Mouse (Mus musculus) brain, embryonic 14.5 days (tissue): ENCODE data around the gene Pabpc4. TPM values are rescaled to one million over a fixed set of nuclear protein-coding genes. Genes with fewer than 3 reads are reported as not detected.
A peak's percentile ranks its signal among the peaks of the same experiment; 100 is the strongest.
"Not testable (repeated sequence)": the region's sequence is repeated elsewhere in the genome, so short reads cannot be mapped to it uniquely, and the experiment has no call there.

Experiments
- DNase-seq: peaks from one replicate; pipeline ENCODE4 v3.0.0-alpha.2; 2011; ENCODE audit warnings: low read depth
- CTCF ChIP-seq: fragments of 200-500 bp; IDR thresholded peaks from 2 replicates; pipeline ENCODE4 v1.5.1; 2012; ENCODE audit warnings: inconsistent platforms, mild to moderate bottlenecking, moderate library complexity, borderline replicate concordance; ENCODE audit not compliant: insufficient read depth, insufficient read length; ENCODE audit errors: extremely low read depth
- POLR2A ChIP-seq: fragments of 200-500 bp; IDR thresholded peaks from 2 replicates; pipeline ENCODE4 v1.6.1; 2012; ENCODE audit warnings: mild to moderate bottlenecking, inconsistent platforms, borderline replicate concordance; ENCODE audit not compliant: poor library complexity, insufficient read depth, insufficient read length, severe bottlenecking; ENCODE audit errors: extremely low read depth
- polyA plus RNA-seq: library from polyadenylated mRNA; depleted of rRNA; stranded (reverse); fragments of >200 nt; gene quantifications from 2 replicates; pipeline ENCODE4 v1.2.3, GENCODE M21; 2012; rRNA removed

Pabpc4 gene
- polyA plus RNA-seq, 1 experiment: 85.0 TPM

GRCm38 (mm10) chr4:123323534-123323933 is 61.4 kb downstream of the Pabpc4 start, which contains the start of gene Oxct2a:
Gene Oxct2a (minus strand): TSS chr4:123323634.
- no peak for DNase-seq
- TF ChIP-seq POLR2A: no peak

DNA sequence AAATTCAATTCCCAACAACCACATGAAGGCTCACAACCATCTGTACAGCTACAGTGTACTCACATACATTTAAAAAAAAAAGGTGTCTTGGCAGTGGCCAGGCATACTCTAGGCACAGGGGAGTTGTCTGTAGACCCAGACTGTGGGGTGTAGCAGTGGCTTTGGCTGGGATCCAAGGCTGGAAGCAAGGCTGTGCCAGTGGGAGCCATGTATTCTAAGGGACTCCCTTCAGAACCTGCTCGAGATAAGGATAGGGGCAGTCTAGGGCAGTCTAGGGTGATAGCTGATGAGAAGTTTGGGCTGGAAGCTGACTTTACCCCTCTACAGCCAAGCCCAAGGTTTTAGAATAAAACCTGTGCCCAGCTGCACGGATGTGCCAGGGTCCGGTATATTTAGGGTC is 63.9 kb downstream of the Pabpc4 start:
- TF ChIP-seq CTCF: no peak
- no peak for TF ChIP-seq POLR2A
- peak; percentile 27 for DNase-seq

- TF ChIP-seq CTCF (no peak), POLR2A (no peak)
- DNase-seq: no peak
Observed at GRCm38 (mm10) chr4:123327630-123328029, 65.5 kb downstream of the Pabpc4 start.

GRCm38 (mm10) chr4:123328946-123329345 is 66.8 kb downstream of the Pabpc4 start:
- DNase-seq: no peak
- TF ChIP-seq POLR2A (no peak), CTCF (no peak)

- no peak for TF ChIP-seq CTCF
- TF ChIP-seq POLR2A: no peak
Observed at GRCm38 (mm10) chr4:123331326-123331725, 69.2 kb downstream of the Pabpc4 start.

GRCm38 (mm10) chr4:123331961-123332360 is 69.8 kb downstream of the Pabpc4 start:
- DNase-seq: not testable (repeated sequence)

More at GRCm38 (mm10) chr4:123331326-123331725, 69.2 kb downstream of the Pabpc4 start:
- no peak for DNase-seq

- TF ChIP-seq CTCF (peak; percentile 15; the same call in 1 of the 2 replicates), POLR2A (no peak)
- no peak for DNase-seq
Observed at GRCm38 (mm10) chr4:123333151-123333550, 71.0 kb downstream of the Pabpc4 start.

GRCm38 (mm10) chr4:123334177-123334576 is 72.0 kb downstream of the Pabpc4 start:
- no peak for DNase-seq
- TF ChIP-seq CTCF (no peak), POLR2A (no peak)

GRCm38 (mm10) chr4:123335244-123335643 is 73.1 kb downstream of the Pabpc4 start:
- not testable (repeated sequence) for DNase-seq

DNA sequence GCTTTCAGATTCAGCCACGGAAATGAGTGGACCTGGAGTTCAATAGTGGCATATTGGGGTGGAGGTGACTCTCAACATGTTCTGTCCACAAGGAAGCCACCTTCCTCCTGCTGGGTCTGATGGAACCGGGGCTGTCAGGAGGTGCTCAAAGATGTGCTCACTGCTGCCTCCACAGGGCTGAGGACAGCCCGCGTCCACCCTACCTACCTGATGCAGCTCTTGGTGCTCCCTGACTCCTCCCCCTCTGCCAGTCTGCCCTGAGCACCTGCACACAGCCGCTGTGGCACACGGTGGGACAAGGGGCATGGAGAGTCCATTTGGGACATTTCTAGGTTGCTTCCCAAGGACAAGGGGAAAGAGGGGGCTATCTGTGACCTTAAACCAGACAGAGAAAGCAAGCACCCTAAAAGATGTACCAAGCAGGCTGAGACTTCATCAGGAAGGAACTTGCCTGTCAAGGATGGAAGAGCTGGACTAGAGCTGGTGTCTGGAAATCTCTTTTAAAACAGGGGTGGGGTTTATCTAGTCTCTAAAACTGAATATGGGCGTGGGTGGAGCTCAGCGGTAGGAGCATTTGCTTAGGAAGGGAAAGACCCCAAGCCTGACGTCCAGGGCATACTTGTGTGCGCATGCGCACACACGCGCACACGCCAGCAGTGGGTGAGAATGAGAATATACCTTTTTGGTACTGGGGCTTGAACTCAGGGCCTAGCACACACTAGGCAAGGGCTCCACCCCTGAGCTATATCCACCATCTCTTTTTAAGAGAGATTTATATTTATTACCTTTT is 73.8 kb downstream of the Pabpc4 start:
- no peak for DNase-seq

DNA sequence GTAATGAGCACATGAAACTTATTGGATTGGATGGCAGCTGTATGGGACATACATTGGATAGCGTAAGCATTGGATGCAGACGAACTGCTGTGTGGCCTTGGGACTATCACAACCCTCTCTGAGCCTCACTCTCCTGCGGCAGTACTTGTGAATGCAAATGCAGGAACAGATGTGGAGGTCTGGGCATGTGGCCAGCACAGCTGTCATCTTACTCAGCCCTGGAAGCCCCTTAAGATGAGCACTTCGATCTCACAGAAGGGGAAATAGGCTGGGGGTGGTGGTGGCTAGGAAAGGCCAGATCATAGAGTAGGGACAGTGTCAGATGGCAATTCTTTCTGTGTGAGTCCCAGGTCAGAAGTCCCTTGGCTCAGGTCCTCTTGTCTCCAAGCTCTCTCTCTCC is 75.5 kb downstream of the Pabpc4 start:
- DNase-seq: peak; percentile 42
- TF ChIP-seq CTCF (no peak), POLR2A (no peak)

More for the DNA sequence above, 73.8 kb downstream of the Pabpc4 start:
- TF ChIP-seq POLR2A: no peak
- TF ChIP-seq CTCF: no peak

DNA sequence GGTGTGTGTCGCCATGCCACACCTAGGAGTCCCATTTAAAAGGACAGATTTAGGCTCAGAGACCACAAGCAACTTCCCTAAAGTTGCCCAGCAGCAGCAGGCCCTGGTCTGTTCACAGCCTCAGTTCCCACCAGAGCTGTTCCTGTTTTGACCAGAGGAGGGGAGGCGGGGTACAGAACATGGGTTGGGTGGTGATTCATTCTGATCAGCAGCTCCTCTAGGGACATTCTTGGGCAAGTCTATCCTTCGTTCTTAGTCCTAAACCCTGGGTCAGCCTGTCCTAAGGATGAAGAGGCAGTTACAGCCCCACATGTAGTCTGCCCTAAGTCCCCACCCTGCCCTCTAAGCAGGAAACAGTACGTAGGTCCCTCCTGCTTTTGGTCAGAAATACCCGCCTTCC is 78.1 kb downstream of the Pabpc4 start:
- no peak for TF ChIP-seq CTCF
- TF ChIP-seq POLR2A: no peak
- DNase-seq: no peak

DNA sequence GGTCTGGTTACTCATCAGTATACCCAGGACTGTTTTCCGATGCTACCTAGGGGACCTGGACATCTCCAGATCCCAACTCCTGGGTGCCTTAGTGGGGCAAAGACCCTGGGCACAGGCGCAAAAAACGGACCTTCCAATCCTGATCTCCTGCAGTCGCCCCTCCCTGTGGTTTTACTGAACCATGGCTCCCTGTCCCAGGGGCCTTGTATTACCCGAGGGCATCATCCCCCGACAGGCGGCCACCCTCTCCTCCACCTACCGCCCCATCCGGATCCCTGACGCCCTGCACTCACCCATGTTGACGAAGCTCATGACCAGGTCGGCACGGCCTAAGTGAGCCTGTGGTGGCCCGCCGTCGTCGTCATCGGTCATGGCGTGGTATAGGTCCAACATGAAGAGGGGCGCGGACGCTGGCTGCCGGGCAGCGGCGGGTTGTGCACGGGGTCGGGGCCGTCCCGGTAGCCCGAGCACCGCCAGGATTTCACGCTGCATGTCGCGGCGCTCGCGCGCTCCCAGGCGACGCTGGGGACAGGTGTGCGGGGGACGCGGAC is 80.0 kb downstream of the Pabpc4 start:
- no peak for DNase-seq
- TF ChIP-seq CTCF: no peak

- TF ChIP-seq POLR2A: no peak
- DNase-seq: peak; percentile 84
Observed at GRCm38 (mm10) chr4:123342642-123343470, 80.7 kb downstream of the Pabpc4 start, which contains the start of gene Bmp8a. Gene Bmp8a (minus strand): TSS chr4:123343252.

DNA sequence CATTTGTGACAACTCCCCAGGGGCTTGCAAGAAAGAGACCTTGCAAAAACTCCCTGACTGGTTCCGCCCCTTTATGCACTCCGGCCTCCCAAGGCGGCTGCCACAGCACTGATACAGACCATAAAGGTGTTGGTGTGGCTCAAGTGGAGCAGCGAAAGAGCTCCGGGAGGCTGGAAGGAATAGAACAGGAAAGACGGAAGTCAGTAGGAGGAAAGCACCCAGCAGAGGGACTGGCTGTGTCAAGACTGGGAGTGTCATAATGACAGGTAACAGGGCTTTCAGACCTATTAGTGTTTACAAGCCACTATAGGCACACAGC is 81.3 kb downstream of the Pabpc4 start:
- no peak for DNase-seq
- TF ChIP-seq POLR2A: no peak
- TF ChIP-seq CTCF: no peak

Other genes with a start within 250 kb of the Pabpc4 start
- 19.5 and 20.4 TPM in 2 replicates for gene Trit1, start 245.8 kb upstream of the Pabpc4 start, polyA plus RNA-seq
- 0.59 and 0.75 TPM in 2 replicates for gene Bmp8b, start 157.2 kb upstream of the Pabpc4 start, polyA plus RNA-seq
- 0.33 and 0.59 TPM in 2 replicates for gene Oxct2b, start 146.1 kb upstream of the Pabpc4 start, polyA plus RNA-seq
- gene Ppie, start 122.4 kb upstream of the Pabpc4 start, polyA plus RNA-seq: 34.8 and 40.2 TPM in 2 replicates
- 12.2 and 16.5 TPM in 2 replicates for gene Hpcal4, start 79.1 kb upstream of the Pabpc4 start, polyA plus RNA-seq
- 0.22 TPM in 1 of 2 replicates, not detected in the other for gene Nt5c1a, start 60.8 kb upstream of the Pabpc4 start, polyA plus RNA-seq
- gene Heyl, start 28.8 kb upstream of the Pabpc4 start, polyA plus RNA-seq: 3.4 and 7.5 TPM in 2 replicates
- 0.04 and 0.09 TPM in 2 replicates for gene Oxct2a, start 61.3 kb downstream of the Pabpc4 start, polyA plus RNA-seq
- 0.15 and 0.25 TPM in 2 replicates for gene Bmp8a, start 80.9 kb downstream of the Pabpc4 start, polyA plus RNA-seq